Mouse (Mus musculus) cerebellum, adult 2 months (tissue): ENCODE results near the gene Epha5. TPM values are rescaled to one million over a fixed set of nuclear protein-coding genes. Genes with fewer than 3 reads are reported as not detected.

ENCODE experiments used
- DNase-seq, 2 experiments: peaks; one replicate each; pipeline ENCODE4 v3.0.0; 2021
- H3K27ac ChIP-seq: fragments of 200-500 bp; 2 replicates; pipeline ENCODE4 v1.5.1; 2012; ENCODE audit warnings: low read length, control low read depth, inconsistent platforms; ENCODE audit not compliant: insufficient read depth
- H3K27me3 ChIP-seq: fragments of 200-500 bp; 2 replicates; pipeline ENCODE4 v1.6.1; 2012; ENCODE audit warnings: inconsistent platforms, mild to moderate bottlenecking, low read length, moderate library complexity; ENCODE audit not compliant: control insufficient read depth, insufficient read depth
- H3K4me1 ChIP-seq: fragments of 200-500 bp; 2 replicates; pipeline ENCODE4 v1.6.1; 2011; ENCODE audit warnings: low read length; ENCODE audit not compliant: control insufficient read depth, insufficient read depth
- H3K4me3 ChIP-seq: fragments of 200-500 bp; replicated peaks from 2 replicates; pipeline ENCODE3; 2011; ENCODE audit warnings: mild to moderate bottlenecking, low read depth, low read length, control low read depth; ENCODE audit not compliant: insufficient read depth
- CTCF ChIP-seq: fragments of 200-500 bp; IDR thresholded peaks from 2 replicates; pipeline ENCODE4 v1.5.1; 2011; ENCODE audit warnings: low read depth, mild to moderate bottlenecking, control low read depth, low read length, moderate library complexity, borderline replicate concordance; ENCODE audit not compliant: insufficient read depth
- POLR2A ChIP-seq: fragments of 200-500 bp; IDR thresholded peaks from 2 replicates; pipeline ENCODE4 v1.6.1; 2011; ENCODE audit warnings: low read length, control low read depth, borderline replicate concordance; ENCODE audit not compliant: insufficient read depth
- WGBS: fragments of 180-500 bp; shearing (Covaris S2); methylation state at CpG from one replicate; pipeline ENCODE4 v1.1.7; 2018; 5-methylcytosine and 5-hydroxymethylcytosine counted together
- polyA plus RNA-seq: library from polyadenylated mRNA; depleted of rRNA; stranded (reverse); fragments of >200 nt; gene quantifications from 2 replicates; pipeline ENCODE4 v1.2.3, GENCODE M21; 2012

Epha5 gene
- polyA plus RNA-seq, 1 experiment: 12.0 TPM

DNA sequence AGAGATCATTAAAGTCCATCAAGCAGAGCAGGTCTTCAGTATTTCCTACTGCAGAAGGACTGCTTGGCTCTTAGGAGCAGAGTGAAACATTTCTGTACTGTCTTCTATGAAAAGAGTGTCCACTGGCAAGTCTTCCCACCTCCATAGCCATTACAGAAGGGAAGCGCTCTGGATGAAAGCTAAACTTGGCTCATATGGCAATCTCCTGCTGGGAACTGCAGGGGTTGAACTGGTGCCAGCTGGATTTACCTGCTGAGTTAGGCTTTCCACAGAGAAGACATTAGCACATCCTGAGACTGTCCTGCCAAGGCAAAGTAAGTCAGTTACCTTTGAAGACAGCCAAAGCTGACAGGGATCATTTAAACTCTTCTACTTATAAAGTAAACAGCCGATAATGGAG is 8.8 kb downstream of the Epha5 start:
- H3K4me3 ChIP-seq: no peak overlapping the region
- H3K27ac ChIP-seq: no peak overlapping the region
- 0 out of 2 replicates have a peak, but pooled peaks cover 2% of the 10 kb centered on the region for H3K4me1 ChIP-seq
- no peaks in the 10 kb centered on the region for H3K27me3 ChIP-seq
- TF ChIP-seq POLR2A (no peak), CTCF (no peak)
- 7% methylated on average over 2 of the region's 2 CpGs for WGBS
- DNase-seq: peak; percentile 80 to 85

DNA sequence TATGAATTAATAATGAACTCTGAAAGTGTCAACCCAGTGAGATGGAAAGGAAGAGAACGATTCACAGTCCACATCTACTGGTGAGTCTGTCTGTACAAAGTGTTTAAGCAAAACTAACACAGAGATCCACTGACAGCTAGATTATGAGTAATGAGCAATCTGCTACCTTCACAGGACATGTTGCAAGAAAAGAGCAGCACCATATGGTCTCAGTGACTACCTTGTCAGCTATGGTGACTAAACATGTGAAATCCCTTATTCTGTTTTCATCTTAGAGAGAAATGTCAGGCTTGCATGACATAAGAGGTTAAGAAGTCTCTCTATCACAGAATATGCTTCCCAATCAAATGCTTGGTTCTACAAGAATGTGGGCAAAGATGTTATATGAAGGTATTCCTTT is 20.1 kb downstream of the Epha5 start:
- 2% methylated on average over 1 of the region's 1 CpGs for WGBS
- Histone ChIP-seq H3K4me3 (no peak overlapping the region), H3K27ac (no peak overlapping the region), H3K4me1 (no peaks in the 10 kb centered on the region), H3K27me3 (no peaks in the 10 kb centered on the region)
- TF ChIP-seq CTCF (no peak), POLR2A (no peak)
- DNase-seq: peak in 1 of 2 experiments; percentile 56

DNA sequence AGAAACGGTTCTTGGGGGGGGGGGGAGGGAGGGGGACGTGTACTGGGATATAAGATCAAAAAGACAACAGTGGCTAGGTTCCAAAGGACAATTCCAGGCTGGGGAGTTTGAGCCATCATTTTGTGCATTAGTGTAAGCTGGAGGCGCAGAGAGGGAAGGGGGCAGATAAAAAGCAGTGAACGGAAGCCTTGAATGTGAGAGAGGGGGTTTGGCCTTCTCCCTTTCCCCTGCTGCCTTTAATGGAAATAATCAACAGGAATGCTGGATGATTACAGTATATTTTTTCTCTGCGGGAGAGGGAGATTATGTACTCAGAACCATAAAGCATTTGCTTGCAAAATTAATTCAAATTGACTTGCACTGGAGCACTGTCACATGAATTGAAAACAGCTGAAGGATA is 51.8 kb downstream of the Epha5 start:
- WGBS: 39% methylated on average over 5 of the region's 5 CpGs
- H3K4me1 ChIP-seq: no peaks in the 10 kb centered on the region
- no peaks in the 10 kb centered on the region for H3K27me3 ChIP-seq
- no peak for DNase-seq
- H3K27ac ChIP-seq: no peak overlapping the region
- no peak overlapping the region for H3K4me3 ChIP-seq
- TF ChIP-seq POLR2A: no peak
- no peak for TF ChIP-seq CTCF

DNA sequence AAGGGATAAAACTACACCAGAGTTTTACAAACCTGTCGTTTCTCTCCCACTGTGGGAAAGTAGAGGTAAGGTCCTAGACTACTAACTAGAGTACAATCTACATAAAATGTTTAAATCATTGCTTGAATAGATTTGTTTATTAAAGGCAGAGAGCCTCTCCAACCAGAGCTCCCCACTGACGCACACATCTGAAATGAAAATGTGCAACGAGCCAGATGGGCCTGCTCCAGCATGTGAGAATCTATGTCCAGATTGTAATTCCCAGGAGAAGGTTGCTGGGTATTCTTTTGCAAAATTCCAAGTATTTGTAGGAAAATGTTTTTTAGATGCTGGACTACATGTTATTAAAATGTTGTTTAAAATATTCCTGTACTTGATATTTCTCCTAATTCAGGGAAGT is 57.8 kb downstream of the Epha5 start:
- no peak for DNase-seq
- no peaks in the 10 kb centered on the region for H3K4me1 ChIP-seq
- no peak overlapping the region for H3K4me3 ChIP-seq
- 79% methylated on average over 3 of the region's 3 CpGs for WGBS
- TF ChIP-seq POLR2A: no peak
- TF ChIP-seq CTCF: no peak
- no peaks in the 10 kb centered on the region for H3K27me3 ChIP-seq
- no peak overlapping the region for H3K27ac ChIP-seq

DNA sequence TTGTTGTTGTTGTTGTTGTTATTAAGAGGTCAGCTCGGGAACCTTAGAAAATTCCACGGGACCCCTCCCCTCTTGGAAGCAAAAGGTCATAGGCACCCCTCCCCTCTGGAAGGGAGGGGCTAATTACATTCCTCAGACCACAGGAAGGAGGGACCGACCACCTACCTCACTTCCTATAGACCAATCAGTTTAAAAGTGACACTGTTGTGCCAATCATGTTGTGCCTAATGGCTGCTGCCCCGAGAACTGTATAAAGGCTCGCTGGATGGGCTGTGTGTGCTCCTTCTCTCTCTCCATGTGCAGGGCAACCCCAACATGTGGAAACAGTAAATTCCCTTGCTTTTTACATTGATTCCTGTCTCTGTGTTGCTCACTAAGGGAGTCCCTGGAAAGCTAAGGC is 64.1 kb downstream of the Epha5 start:
- H3K4me3 ChIP-seq: no peak overlapping the region
- 87% methylated on average over 5 of the region's 5 CpGs for WGBS
- no peak for DNase-seq
- no peaks in the 10 kb centered on the region for H3K27me3 ChIP-seq
- TF ChIP-seq CTCF (no peak), POLR2A (no peak)
- no peaks in the 10 kb centered on the region for H3K4me1 ChIP-seq
- H3K27ac ChIP-seq: no peak overlapping the region

DNA sequence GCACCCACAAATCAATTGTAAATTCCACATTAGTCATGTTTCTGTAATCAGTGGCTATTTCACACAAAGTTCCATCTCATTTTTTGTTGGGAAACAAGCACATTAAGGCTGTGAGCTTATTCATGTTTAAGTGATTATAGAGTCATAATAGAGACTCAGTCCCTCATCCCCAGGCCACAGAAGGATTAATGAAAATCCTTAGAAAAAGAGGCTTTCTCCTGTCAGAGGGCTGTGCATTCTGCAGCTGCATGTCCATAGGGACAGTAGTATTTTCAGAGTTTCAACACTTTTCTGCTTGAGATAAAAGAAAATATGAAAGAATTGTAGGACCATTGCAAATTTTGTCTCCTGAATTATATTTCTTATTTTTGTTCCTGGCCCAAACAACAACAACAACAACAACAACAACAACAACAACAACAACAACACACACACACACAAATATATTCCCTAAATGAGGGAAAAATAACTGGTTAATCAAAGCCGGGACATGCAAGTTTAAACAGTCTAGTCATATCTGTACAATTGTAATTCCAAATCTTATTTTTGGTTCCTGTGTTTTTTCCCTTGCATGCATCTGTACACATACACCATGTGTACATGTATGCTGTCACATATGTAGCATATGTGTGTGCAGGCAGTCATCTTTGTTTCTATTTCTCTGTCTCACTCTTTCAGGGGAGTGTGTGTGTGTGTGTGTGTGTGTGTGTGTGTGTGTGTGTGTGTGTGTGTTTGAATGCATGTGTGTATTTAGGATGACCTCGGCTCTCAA is 70.3 kb downstream of the Epha5 start:
- no peak for DNase-seq
- Histone ChIP-seq H3K27ac (no peak overlapping the region), H3K27me3 (no peaks in the 10 kb centered on the region), H3K4me3 (no peak overlapping the region), H3K4me1 (no peaks in the 10 kb centered on the region)
- WGBS: 85% methylated on average over 2 of the region's 2 CpGs
- TF ChIP-seq POLR2A: no peak
- TF ChIP-seq CTCF: no peak

DNA sequence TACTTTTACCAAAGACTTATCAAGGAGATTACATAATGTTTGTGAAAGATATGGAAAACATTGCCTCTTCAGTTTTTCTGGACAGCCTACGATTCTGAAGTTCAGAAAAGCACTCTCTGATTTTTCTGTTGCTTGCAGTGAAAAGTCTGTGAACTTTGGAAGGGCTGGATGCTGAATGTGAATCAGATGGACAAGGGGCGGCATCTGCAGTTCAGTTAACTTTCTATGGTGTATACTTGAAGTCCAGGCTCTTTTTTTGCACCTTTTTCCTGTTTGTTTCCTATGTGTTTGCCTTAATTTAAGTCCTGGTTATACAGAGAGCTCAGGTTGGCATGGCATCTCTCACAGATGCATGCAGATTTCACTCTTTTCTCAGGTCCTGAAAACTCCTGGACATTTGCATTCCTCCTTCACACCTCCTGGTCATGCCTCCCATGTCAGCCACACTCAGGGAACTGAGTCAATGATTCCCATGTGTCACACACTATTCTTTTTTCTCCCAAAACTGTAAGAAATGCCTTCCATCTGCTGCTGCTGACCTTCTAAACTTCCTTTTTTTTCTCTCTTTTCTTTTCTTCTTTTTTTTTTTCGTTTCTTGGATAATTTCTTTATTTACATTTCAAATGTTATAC is 81.2 kb downstream of the Epha5 start:
- H3K4me1 ChIP-seq: no peaks in the 10 kb centered on the region
- WGBS: 82% methylated on average over 3 of the region's 3 CpGs
- DNase-seq: no peak
- no peak overlapping the region for H3K27ac ChIP-seq
- TF ChIP-seq POLR2A (no peak), CTCF (no peak)
- no peaks in the 10 kb centered on the region; the same call in 1 of the 2 replicates for H3K27me3 ChIP-seq
- H3K4me3 ChIP-seq: no peak overlapping the region

DNA sequence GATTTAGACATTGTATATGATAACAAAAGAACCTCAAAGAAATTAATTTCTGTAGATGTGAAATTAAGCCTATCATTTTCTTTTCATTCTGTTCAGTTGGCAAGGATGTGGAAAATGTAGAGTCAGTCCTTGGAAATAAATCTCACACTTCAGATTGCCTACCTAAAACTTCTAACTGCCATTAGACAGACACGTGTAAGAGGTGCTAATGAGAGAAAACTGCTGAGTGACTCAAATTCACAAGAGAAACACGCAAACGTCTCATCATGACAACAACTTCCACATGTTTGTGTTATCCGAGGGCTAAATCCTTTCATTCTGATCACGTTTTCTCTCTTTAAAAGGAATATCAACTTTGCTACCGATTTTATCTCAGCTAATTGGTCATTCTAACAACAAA is 82.7 kb downstream of the Epha5 start:
- WGBS: 87% methylated on average over 6 of the region's 6 CpGs
- H3K27me3 ChIP-seq: no peaks in the 10 kb centered on the region; the same call in 1 of the 2 replicates
- H3K4me3 ChIP-seq: no peak overlapping the region
- H3K27ac ChIP-seq: no peak overlapping the region
- TF ChIP-seq POLR2A (no peak), CTCF (no peak)
- DNase-seq: no peak
- H3K4me1 ChIP-seq: no peaks in the 10 kb centered on the region
